Mouse (Mus musculus): ENCODE data around the gene Rln3.

GRCm38 (mm10) chr8:84009876-84010275, 34.9 kb downstream of the Rln3 start:
- no peak for TF ChIP-seq CTCF (IDR thresholded peaks at IDR 0.05; ENCODE audit: low read depth, low read length)
- TF ChIP-seq TAL1 (conservative IDR thresholded peaks at IDR 0.05; ENCODE audit: low read depth, low read length), result no peak
